Mouse (Mus musculus): ENCODE results near the gene Odc1.

GRCm38 (mm10) chr12:17562396-17562795, 17.8 kb downstream of the Odc1 start:
- TF ChIP-seq EP300 (IDR thresholded peaks at IDR 0.05; ENCODE audit: low read depth) (no peak), CTCF (IDR thresholded peaks at IDR 0.05; ENCODE audit: low read depth) (no peak)

Measured in heart, postnatal 0 days (tissue).